Mouse (Mus musculus): ENCODE data around the gene Socs4. TPM values are rescaled to one million over a fixed set of nuclear protein-coding genes. Genes with fewer than 3 reads are reported as not detected.

The Socs4 gene
- polyA plus RNA-seq, 1 experiment from 2014 or later: 4.3 TPM

- no peaks in the 10 kb centered on the region for H3K9me3 ChIP-seq (replicated peaks; ENCODE audit: low read length)
- WGBS: 76% methylated on average over 4 of the region's 4 CpGs
- H3K4me2 ChIP-seq (ENCODE audit: low read length): no peak overlapping the region
- no peaks in the 10 kb centered on the region for H3K36me3 ChIP-seq (ENCODE audit: insufficient read depth, low read length)
- ATAC-seq (replicated peaks; ENCODE audit: low FRiP score, low read depth) (no peak), DNase-seq (ENCODE audit: low spot score) (no peak)
- no peak overlapping the region for H3K9ac ChIP-seq (ENCODE audit: low read depth, low read length)
- no peak overlapping the region for H3K27ac ChIP-seq
- H3K4me3 ChIP-seq (replicated peaks; ENCODE audit: low read depth, low read length): no peak overlapping the region
- no peak for TF ChIP-seq CTCF (IDR thresholded peaks at IDR 0.05; ENCODE audit: low read depth)
- H3K27me3 ChIP-seq (ENCODE audit: insufficient read depth, low read length): no peaks in the 10 kb centered on the region
- no peaks in the 10 kb centered on the region for H3K4me1 ChIP-seq (replicated peaks; ENCODE audit: insufficient read depth, low read length)
Measured at GRCm38 (mm10) chr14:47341811-47342291, 65.1 kb downstream of the Socs4 start.

Other genes starting within 250 kb of the Socs4 start
- 1.4 and 2.2 TPM in 2 replicates for gene Gch1, start 87.5 kb upstream of the Socs4 start, polyA plus RNA-seq (2015; fragmentation: Nextera tagmentation; extraction: Ambion mirVana)
- gene Wdhd1, start 74 bp upstream of the Socs4 start, polyA plus RNA-seq (2015; fragmentation: Nextera tagmentation; extraction: Ambion mirVana): 10.9 and 11.8 TPM in 2 replicates
- 38.1 and 41.2 TPM in 2 replicates for gene Mapk1ip1l, start 21.3 kb downstream of the Socs4 start, polyA plus RNA-seq (2015; fragmentation: Nextera tagmentation; extraction: Ambion mirVana)
- gene Lgals3, start 90.8 kb downstream of the Socs4 start, polyA plus RNA-seq (2015; fragmentation: Nextera tagmentation; extraction: Ambion mirVana): 107 and 117 TPM in 2 replicates
- 12.1 and 16.8 TPM in 2 replicates for gene Dlgap5, start 141.5 kb downstream of the Socs4 start, polyA plus RNA-seq (2015; fragmentation: Nextera tagmentation; extraction: Ambion mirVana)
- 18.9 and 21.1 TPM in 2 replicates for gene Fbxo34, start 173.5 kb downstream of the Socs4 start, polyA plus RNA-seq (2015; fragmentation: Nextera tagmentation; extraction: Ambion mirVana)

Data from kidney, postnatal 0 days (tissue).